11 mouse cellular contexts compared by ENCODE assay signal in genomic region chr7:139156341-139157058, GRCm38 (mm10). TPM values are rescaled to one million over a fixed set of nuclear protein-coding genes. Genes with fewer than 3 reads are reported as not detected.
DNase-seq lines count a peak whose midpoint lies in the region; ATAC-seq and TF ChIP-seq lines count a peak whose summit lies in the region.
"Had no signal": no experiment of that assay in that cellular context is flagged by ENCODE, and none has a peak within 500 bp of the region (broad histone marks: within the 10 kb centered on the region; RNA-seq: fewer than 3 reads in every experiment).

No protein-coding gene starts in this region.

- no peak for ATAC-seq in limb, embryonic 14.5 days (ENCODE audit: low FRiP score, low read depth)
- ATAC-seq in activated CD4-positive, CD25-positive, alpha-beta regulatory T cell, adult 4 months: peak; percentile 64
- ATAC-seq in kidney, postnatal 0 days (replicated peaks; ENCODE audit: low FRiP score, low read depth): 0 out of 2 replicates have a peak, but pooled peaks have one; percentile 29
- ATAC-seq in erythroblast, adult 5-6 weeks (replicated peaks; ENCODE audit: low FRiP score, poor library complexity, severe bottlenecking): no peak
- no peak for ATAC-seq in erythroid progenitor cell, adult 5-6 weeks (replicated peaks; ENCODE audit: low FRiP score, poor library complexity, severe bottlenecking)
- ATAC-seq: forebrain, embryonic 15.5 days; intestine, postnatal 0 days; midbrain, embryonic 13.5 days had no signal

- no peaks in the 10 kb centered on the region for H3K27me3 ChIP-seq in limb, embryonic 14.5 days (ENCODE audit: control insufficient read depth, insufficient read depth, low read length)
- 0 out of 2 replicates have a peak, but pooled peaks cover 7% of the 10 kb centered on the region for H3K27me3 ChIP-seq in limb, embryonic 10.5 days (ENCODE audit: low read depth, poor library complexity, severe bottlenecking)
- H3K27me3 ChIP-seq in kidney, postnatal 0 days (ENCODE audit: insufficient read depth, low read length): no peaks in the 10 kb centered on the region
- peaks cover 20% of the 10 kb centered on the region for H3K27me3 ChIP-seq in myocyte (ENCODE audit: control insufficient read depth, insufficient read depth, insufficient read length)
- H3K27me3 ChIP-seq: forebrain, embryonic 15.5 days; midbrain, embryonic 13.5 days had no signal

- no peak for TF ChIP-seq POLR2A in limb, embryonic 14.5 days (IDR thresholded peaks at IDR 0.05; ENCODE audit: borderline replicate concordance, extremely low read depth, insufficient read depth, insufficient read length)
- TF ChIP-seq POLR2A in myocyte (IDR thresholded peaks at IDR 0.05; ENCODE audit: insufficient read length, low read depth): no peak

- no peaks in the 10 kb centered on the region for H3K36me3 ChIP-seq in limb, embryonic 14.5 days (ENCODE audit: control insufficient read depth, insufficient read depth, low read length)
- H3K36me3 ChIP-seq in limb, embryonic 10.5 days: no peaks in the 10 kb centered on the region
- no peaks in the 10 kb centered on the region for H3K36me3 ChIP-seq in kidney, postnatal 0 days (ENCODE audit: insufficient read depth, low read length)
- H3K36me3 ChIP-seq in myocyte (ENCODE audit: control insufficient read depth, insufficient read depth): no peaks in the 10 kb centered on the region
- H3K36me3 ChIP-seq: forebrain, embryonic 15.5 days; midbrain, embryonic 13.5 days had no signal

- no peak overlapping the region for H3K27ac ChIP-seq in limb, embryonic 14.5 days (replicated peaks; ENCODE audit: low read depth, low read length)
- H3K27ac ChIP-seq in limb, embryonic 10.5 days: no peak overlapping the region
- H3K27ac ChIP-seq in kidney, postnatal 0 days: 0 out of 2 replicates have a peak overlapping the region, but pooled peaks have one; percentile 25
- H3K27ac ChIP-seq: forebrain, embryonic 15.5 days; midbrain, embryonic 13.5 days had no signal

- no peak overlapping the region for H3K9ac ChIP-seq in limb, embryonic 14.5 days (ENCODE audit: low read depth, low read length, severe bottlenecking)
- H3K9ac ChIP-seq in kidney, postnatal 0 days (ENCODE audit: low read depth, low read length): no peak overlapping the region
- H3K9ac ChIP-seq: forebrain, embryonic 15.5 days; midbrain, embryonic 13.5 days had no signal

- peak; percentile 10 for DNase-seq in limb, embryonic 14.5 days (ENCODE audit: low spot score)
- DNase-seq in limb, embryonic 10.5 days (ENCODE audit: low spot score): no peak
- peak; percentile 54 for DNase-seq in kidney, postnatal 0 days (ENCODE audit: low spot score)
- no peak for DNase-seq in urinary bladder, postnatal 36 days (ENCODE audit: low spot score in 2 of 2)

- TF ChIP-seq CTCF in kidney, postnatal 0 days (IDR thresholded peaks at IDR 0.05; ENCODE audit: low read depth): no peak

- no peaks in the 10 kb centered on the region for H3K79me2 ChIP-seq in myocyte (ENCODE audit: control insufficient read depth, insufficient read depth)

- no peak overlapping the region for H3K4me3 ChIP-seq in limb, embryonic 14.5 days (replicated peaks; ENCODE audit: low read length)
- no peak overlapping the region for H3K4me3 ChIP-seq in limb, embryonic 10.5 days
- no peak overlapping the region for H3K4me3 ChIP-seq in kidney, postnatal 0 days (replicated peaks; ENCODE audit: low read depth, low read length)
- no peak overlapping the region for H3K4me3 ChIP-seq in myocyte
- H3K4me3 ChIP-seq: forebrain, embryonic 15.5 days; midbrain, embryonic 13.5 days had no signal

- H3K9me3 ChIP-seq in limb, embryonic 14.5 days (ENCODE audit: control insufficient read depth, low read length): no peaks in the 10 kb centered on the region
- no peaks in the 10 kb centered on the region for H3K9me3 ChIP-seq in limb, embryonic 10.5 days (replicated peaks)
- H3K9me3 ChIP-seq in kidney, postnatal 0 days (replicated peaks; ENCODE audit: low read length): no peaks in the 10 kb centered on the region
- H3K9me3 ChIP-seq: forebrain, embryonic 15.5 days; midbrain, embryonic 13.5 days had no signal

- no peak overlapping the region for H3K4me2 ChIP-seq in limb, embryonic 14.5 days (replicated peaks; ENCODE audit: low read depth, low read length, severe bottlenecking)
- H3K4me2 ChIP-seq in kidney, postnatal 0 days (ENCODE audit: low read length): no peak overlapping the region
- H3K4me2 ChIP-seq in myocyte (ENCODE audit: low read depth): peak overlapping the region; percentile 50
- H3K4me2 ChIP-seq: forebrain, embryonic 15.5 days; midbrain, embryonic 13.5 days had no signal

- H3K4me1 ChIP-seq in limb, embryonic 14.5 days (ENCODE audit: control insufficient read depth, insufficient read depth, low read length): no peaks in the 10 kb centered on the region
- H3K4me1 ChIP-seq in limb, embryonic 10.5 days: peaks cover under 1% of the 10 kb centered on the region; the same call in 1 of the 2 replicates
- H3K4me1 ChIP-seq in kidney, postnatal 0 days (replicated peaks; ENCODE audit: insufficient read depth, low read length): no peaks in the 10 kb centered on the region

- WGBS in limb, embryonic 14.5 days: 81% methylated on average over 10 of the region's 10 CpGs
- WGBS in limb, embryonic 10.5 days: 87% methylated on average over 10 of the region's 10 CpGs
- 33% methylated on average over 10 of the region's 10 CpGs for WGBS in kidney, postnatal 0 days

- H3ac ChIP-seq in myocyte (ENCODE audit: control insufficient read depth, insufficient read length): no peak overlapping the region

TF ChIP-seq in myocyte, 11 proteins besides CTCF, POLR2A, EP300 and RAD21:
- TF ChIP-seq MAX (IDR thresholded peaks at IDR 0.05; ENCODE audit: low read depth) (peak; percentile 49), MYOD1 (IDR thresholded peaks at IDR 0.05; ENCODE audit: control insufficient read depth in 1 of 3, insufficient read length in 2 of 3, low read depth in 2 of 3) (peak in 1 of 3 experiments; percentile 51), REST (IDR thresholded peaks at IDR 0.05; ENCODE audit: insufficient read depth, insufficient read length) (no peak), MYOG (IDR thresholded peaks at IDR 0.05; ENCODE audit: control insufficient read depth in 1 of 3, insufficient read depth in 1 of 3, insufficient read length in 2 of 3, low read depth in 2 of 3) (peak in 1 of 3 experiments; percentile 62)

RNA-seq across cellular contexts. Expression of gene Lrrc27, which starts 56.3 kb away (rescaled TPM):
- polyA plus RNA-seq in limb, embryonic 14.5 days (2012; rRNA removed): 3.9 and 6.1 TPM in 2 replicates
- 3.2 and 4.2 TPM in 2 replicates for polyA plus RNA-seq in limb, embryonic 14.5 days (2014; fragmentation: Nextera tagmentation; extraction: Ambion mirVana)
- polyA plus RNA-seq in limb, embryonic 10.5 days (2016; fragmentation: Nextera tagmentation; extraction: Ambion mirVana): 3.0 and 4.0 TPM in 2 replicates
- 1 to 10 TPM; 1.2 to 1.8 TPM for polyA plus RNA-seq in activated CD4-positive, CD25-positive, alpha-beta regulatory T cell, adult 4 months (2017; shearing (Covaris generic))
- 2.1 and 4.1 TPM in 2 replicates for polyA plus RNA-seq in kidney, postnatal 0 days (2015; fragmentation: Nextera tagmentation; extraction: Ambion mirVana)
- polyA plus RNA-seq in myocyte (2012; fragmentation: generic; extraction: Trizol): 7.9 TPM
- total RNA-seq in erythroblast, adult 5-6 weeks (2015; ENCODE audit: low replicate concordance): 2.9 TPM in 1 of 2 replicates, not detected in the other
- total RNA-seq in erythroblast, adult 5-6 weeks (2017; ENCODE audit: low replicate concordance): 0.94 TPM in 1 of 2 replicates, not detected in the other
- total RNA-seq in erythroid progenitor cell, adult 5-6 weeks (2015; ENCODE audit: low replicate concordance): not detected in 2 replicates
- 0.64 and 8.5 TPM in 2 replicates for total RNA-seq in erythroid progenitor cell, adult 5-6 weeks (2017; ENCODE audit: low replicate concordance)

RNA-seq across cellular contexts. Expression of gene Stk32c, which starts 56.6 kb away (rescaled TPM):
- polyA plus RNA-seq in limb, embryonic 14.5 days (2012; rRNA removed): 3.2 and 4.1 TPM in 2 replicates
- 0.14 and 0.32 TPM in 2 replicates for polyA plus RNA-seq in limb, embryonic 14.5 days (2014; fragmentation: Nextera tagmentation; extraction: Ambion mirVana)
- 0.09 TPM in 1 of 2 replicates, not detected in the other for polyA plus RNA-seq in limb, embryonic 10.5 days (2016; fragmentation: Nextera tagmentation; extraction: Ambion mirVana)
- polyA plus RNA-seq in activated CD4-positive, CD25-positive, alpha-beta regulatory T cell, adult 4 months (2017; shearing (Covaris generic)): under 1 TPM; 0.42 to 0.46 TPM
- 0.19 and 0.25 TPM in 2 replicates for polyA plus RNA-seq in kidney, postnatal 0 days (2015; fragmentation: Nextera tagmentation; extraction: Ambion mirVana)
- polyA plus RNA-seq in myocyte (2012; fragmentation: generic; extraction: Trizol): 1.0 TPM
- total RNA-seq in erythroblast, adult 5-6 weeks (2015; ENCODE audit: low replicate concordance): not detected in 2 replicates
- not detected in 2 replicates for total RNA-seq in erythroblast, adult 5-6 weeks (2017; ENCODE audit: low replicate concordance)
- total RNA-seq in erythroid progenitor cell, adult 5-6 weeks (2015; ENCODE audit: low replicate concordance): not detected in 2 replicates
- total RNA-seq in erythroid progenitor cell, adult 5-6 weeks (2017; ENCODE audit: low replicate concordance): not detected in 2 replicates

Comparison
In these comparisons a context has a peak if more than half of its experiments do, and no peak if none do; other contexts are left out.
1. DNase-seq: peak in limb, embryonic 14.5 days (single experiment) and kidney, postnatal 0 days (single experiment); none in limb, embryonic 10.5 days (single experiment) and urinary bladder, postnatal 36 days (0 of 2).
2. ATAC-seq: peak in activated CD4-positive, CD25-positive, alpha-beta regulatory T cell, adult 4 months (single experiment) and kidney, postnatal 0 days (single experiment); none in limb, embryonic 14.5 days (single experiment), erythroblast, adult 5-6 weeks (single experiment) and erythroid progenitor cell, adult 5-6 weeks (single experiment).